Mouse (Mus musculus): ENCODE measurements around the gene Eftud2. TPM values are rescaled to one million over a fixed set of nuclear protein-coding genes. Genes with fewer than 3 reads are reported as not detected.
A peak's percentile ranks its signal among the peaks of the same experiment; 100 is the strongest.

Gene Eftud2
- polyA plus RNA-seq, 1 experiment = 89.9 TPM

DNA sequence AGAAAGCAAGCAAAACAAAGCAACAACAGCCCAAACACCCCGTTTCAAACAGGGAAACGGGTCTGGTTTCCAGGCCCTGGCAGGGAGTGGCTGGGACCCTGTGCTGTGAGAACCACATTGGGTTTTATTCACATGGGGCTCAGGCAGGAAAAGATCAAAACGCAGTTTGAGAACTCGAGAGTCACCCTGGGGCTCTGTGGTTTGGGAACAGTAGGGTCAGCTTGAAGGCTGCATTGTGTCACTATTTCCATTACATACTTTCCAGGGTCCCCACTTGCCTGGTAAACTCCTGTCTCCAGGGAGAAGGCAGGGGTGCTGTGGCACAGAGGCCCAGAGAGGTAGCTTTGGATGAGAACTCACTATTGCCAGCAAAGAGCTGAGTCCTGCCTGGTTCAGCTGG lies 53.7 kb downstream of the Eftud2 start:
- H3K27ac ChIP-seq (ENCODE audit: insufficient read depth, low read length) = no peak overlapping the region
- H3K4me3 ChIP-seq (replicated peaks; ENCODE audit: insufficient read depth, low read depth, low read length) = no peak overlapping the region
- TF ChIP-seq CTCF (IDR thresholded peaks at IDR 0.05; ENCODE audit: borderline replicate concordance, insufficient read depth, low read depth, low read length) = no peak
- TF ChIP-seq POLR2A (IDR thresholded peaks at IDR 0.05; ENCODE audit: borderline replicate concordance, insufficient read depth, low read length) = no peak
- H3K27me3 ChIP-seq (ENCODE audit: control insufficient read depth, insufficient read depth, low read length) = no peaks in the 10 kb centered on the region
- WGBS = 76% methylated on average over 4 of the region's 4 CpGs
- no peaks in the 10 kb centered on the region for H3K4me1 ChIP-seq (ENCODE audit: control insufficient read depth, insufficient read depth, low read length)
- DNase-seq = no peak

DNA sequence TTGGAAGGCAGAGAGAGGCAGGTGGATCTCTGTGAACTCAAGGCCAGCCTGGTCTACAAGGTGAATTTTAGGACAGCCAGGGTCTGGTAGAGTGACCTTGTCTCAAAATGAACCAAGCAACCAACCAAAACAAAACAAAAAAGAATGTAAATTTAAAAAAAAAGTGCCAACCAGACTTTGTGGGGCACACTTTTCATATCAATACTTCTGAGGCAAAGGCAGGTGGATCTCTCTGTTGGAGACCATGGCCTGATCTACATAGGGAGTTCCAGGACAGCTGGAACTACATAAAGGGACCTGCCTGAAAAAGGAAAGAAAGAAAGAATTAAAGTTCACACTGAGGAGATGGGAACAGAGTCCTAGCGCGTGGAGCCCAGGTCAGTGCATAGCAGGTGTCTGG lies 54.3 kb downstream of the Eftud2 start:
- Histone ChIP-seq H3K27ac (ENCODE audit: insufficient read depth, low read length) (no peak overlapping the region), H3K4me3 (replicated peaks; ENCODE audit: insufficient read depth, low read depth, low read length) (no peak overlapping the region), H3K27me3 (ENCODE audit: control insufficient read depth, insufficient read depth, low read length) (no peaks in the 10 kb centered on the region), H3K4me1 (ENCODE audit: control insufficient read depth, insufficient read depth, low read length) (no peaks in the 10 kb centered on the region)
- DNase-seq = no peak
- WGBS = 79% methylated on average over 2 of the region's 2 CpGs
- TF ChIP-seq POLR2A (IDR thresholded peaks at IDR 0.05; ENCODE audit: borderline replicate concordance, insufficient read depth, low read length) = no peak

DNA sequence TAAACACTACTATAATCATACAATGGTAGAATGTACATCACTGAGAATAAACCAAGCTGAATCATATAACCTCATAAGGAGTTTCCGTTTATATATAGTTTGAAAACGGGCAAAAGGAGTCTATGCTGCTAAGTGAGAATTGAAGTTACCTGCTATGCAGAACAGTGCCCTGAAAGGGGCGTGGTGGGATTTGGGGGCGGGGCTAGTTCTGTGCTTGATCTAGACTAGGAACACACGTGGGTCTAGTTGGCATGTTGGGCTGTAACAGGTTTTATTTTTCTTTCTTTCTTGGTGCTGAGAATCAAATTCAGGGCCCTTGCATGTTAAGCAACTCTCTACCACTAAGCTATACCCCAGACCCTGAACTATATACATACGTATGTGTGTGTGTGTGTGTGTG lies 59.6 kb downstream of the Eftud2 start:
- TF ChIP-seq CTCF (IDR thresholded peaks at IDR 0.05; ENCODE audit: borderline replicate concordance, insufficient read depth, low read depth, low read length) (no peak), POLR2A (IDR thresholded peaks at IDR 0.05; ENCODE audit: borderline replicate concordance, insufficient read depth, low read length) (no peak)
- peaks cover 3% of the 10 kb centered on the region; the same call in 1 of the 2 replicates for H3K27me3 ChIP-seq (ENCODE audit: control insufficient read depth, insufficient read depth, low read length)
- no peak overlapping the region for H3K4me3 ChIP-seq (replicated peaks; ENCODE audit: insufficient read depth, low read depth, low read length)
- no peak overlapping the region for H3K27ac ChIP-seq (ENCODE audit: insufficient read depth, low read length)
- 69% methylated on average over 6 of the region's 6 CpGs for WGBS
- no peak for DNase-seq
- H3K4me1 ChIP-seq (ENCODE audit: control insufficient read depth, insufficient read depth, low read length) = no peaks in the 10 kb centered on the region

DNA sequence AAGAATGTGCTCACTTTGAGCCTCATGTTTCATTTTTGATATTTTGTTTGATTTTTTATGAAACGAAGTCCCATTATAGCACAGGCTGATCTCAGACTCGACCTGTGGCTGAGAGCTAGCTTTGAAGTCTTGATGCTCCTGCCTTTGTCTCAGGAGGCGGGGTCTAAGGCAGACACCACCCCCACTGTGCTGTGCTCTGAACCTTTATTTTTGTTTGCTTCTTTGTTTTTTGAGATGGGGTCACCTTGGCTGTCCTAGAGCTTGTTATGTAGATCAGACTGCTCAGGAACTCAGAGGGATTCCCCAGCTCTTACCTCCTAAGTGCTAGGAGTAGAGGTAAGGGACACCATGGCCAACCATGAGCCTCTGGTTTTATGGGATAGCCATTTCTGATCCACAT lies 60.4 kb downstream of the Eftud2 start:
- Histone ChIP-seq H3K4me1 (ENCODE audit: control insufficient read depth, insufficient read depth, low read length) (no peaks in the 10 kb centered on the region), H3K27me3 (ENCODE audit: control insufficient read depth, insufficient read depth, low read length) (peaks cover 3% of the 10 kb centered on the region; the same call in 1 of the 2 replicates), H3K4me3 (replicated peaks; ENCODE audit: insufficient read depth, low read depth, low read length) (no peak overlapping the region), H3K27ac (ENCODE audit: insufficient read depth, low read length) (no peak overlapping the region)
- DNase-seq = no peak
- TF ChIP-seq CTCF (IDR thresholded peaks at IDR 0.05; ENCODE audit: borderline replicate concordance, insufficient read depth, low read depth, low read length) (no peak), POLR2A (IDR thresholded peaks at IDR 0.05; ENCODE audit: borderline replicate concordance, insufficient read depth, low read length) (no peak)
- WGBS = 49% methylated on average over 3 of the region's 3 CpGs

DNA sequence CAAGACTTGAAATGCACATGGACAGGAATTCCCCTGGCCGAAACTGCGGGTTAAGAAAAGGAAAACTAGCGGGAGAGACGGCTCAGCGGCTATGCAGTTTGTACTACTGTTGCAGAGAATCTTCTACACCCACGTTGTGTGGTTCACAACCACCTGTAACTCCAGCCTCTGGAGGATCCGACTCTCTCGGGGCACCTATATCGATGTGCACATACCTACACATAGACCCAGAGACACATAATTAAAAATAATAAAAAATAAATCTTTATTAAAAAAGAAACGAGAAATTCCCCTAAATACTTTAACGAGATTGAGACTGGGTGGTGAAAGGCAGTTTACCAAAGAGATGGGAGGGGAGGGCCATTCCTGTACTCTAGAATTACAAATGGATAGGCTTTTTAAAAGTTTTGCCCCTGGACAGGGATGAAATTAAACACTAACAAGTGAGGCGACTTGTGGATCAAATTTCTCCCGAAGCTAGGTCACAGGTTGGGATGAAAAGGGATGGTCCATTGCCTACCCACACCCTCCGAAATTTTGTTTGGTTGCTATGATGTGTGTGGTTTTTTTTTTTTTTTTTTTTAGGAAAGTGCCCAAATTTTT lies 60.9 kb downstream of the Eftud2 start:
- WGBS = 16% methylated on average over 14 of the region's 14 CpGs

DNA sequence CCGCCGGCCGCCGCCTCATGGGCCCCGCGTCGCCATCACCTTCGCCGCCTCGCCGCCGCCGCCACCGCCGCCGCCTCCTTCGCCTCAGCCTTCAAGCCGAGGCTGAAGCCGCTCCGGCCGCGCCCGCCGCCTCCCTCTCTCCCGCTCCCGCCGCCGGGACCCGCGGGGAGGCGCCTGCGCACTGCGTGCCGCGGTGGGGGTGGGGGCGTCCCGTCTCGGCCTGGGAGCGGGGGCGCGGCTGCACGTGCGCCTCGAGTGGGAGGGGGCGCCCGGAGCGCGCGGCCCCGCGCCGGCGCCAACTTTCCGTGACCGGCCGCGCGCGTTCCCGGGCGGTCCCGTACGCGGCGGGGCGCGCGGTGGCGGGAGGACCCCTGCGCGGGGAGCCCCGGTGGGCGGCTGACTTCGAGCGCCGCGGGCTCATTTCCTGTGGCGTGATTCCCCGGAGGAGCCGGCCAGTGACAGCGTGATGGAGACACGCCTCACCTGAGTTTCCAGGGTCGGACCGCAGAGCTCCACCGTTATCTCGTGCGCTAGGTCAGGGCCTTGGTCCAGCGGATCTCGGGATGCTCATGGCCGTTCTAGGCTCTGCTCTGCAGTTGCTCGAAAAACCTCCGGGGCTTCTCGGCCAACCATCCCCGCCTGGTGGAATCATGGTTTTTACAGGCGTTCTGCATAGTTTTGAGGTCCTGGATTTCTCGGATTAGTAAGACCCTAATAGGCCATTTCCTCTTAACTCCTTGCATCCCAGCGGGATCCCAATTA lies 61.6 kb downstream of the Eftud2 start, which contains the start of gene Gjc1:
Gjc1 (minus strand) TSS at position 680 of the 762 bp plus-strand sequence.
- DNase-seq = peak; percentile 52 to 63
- H3K4me3 ChIP-seq (replicated peaks; ENCODE audit: insufficient read depth, low read depth, low read length) = peak within 1 kb of the TSS; percentile 60
- TF ChIP-seq CTCF (IDR thresholded peaks at IDR 0.05; ENCODE audit: borderline replicate concordance, insufficient read depth, low read depth, low read length) (no peak), POLR2A (IDR thresholded peaks at IDR 0.05; ENCODE audit: borderline replicate concordance, insufficient read depth, low read length) (no peak)
- H3K27me3 ChIP-seq (ENCODE audit: control insufficient read depth, insufficient read depth, low read length) = peaks cover 3% of the 10 kb centered on the region; the same call in 1 of the 2 replicates
- WGBS = under 1% methylated on average over 89 of the region's 97 CpGs
- no peaks in the 10 kb centered on the region for H3K4me1 ChIP-seq (ENCODE audit: control insufficient read depth, insufficient read depth, low read length)
- no peak within 1 kb of the TSS for H3K27ac ChIP-seq (ENCODE audit: insufficient read depth, low read length)

More for the DNA sequence above, 60.9 kb downstream of the Eftud2 start:
- peaks cover 3% of the 10 kb centered on the region; the same call in 1 of the 2 replicates for H3K27me3 ChIP-seq (ENCODE audit: control insufficient read depth, insufficient read depth, low read length)
- no peak for TF ChIP-seq CTCF (IDR thresholded peaks at IDR 0.05; ENCODE audit: borderline replicate concordance, insufficient read depth, low read depth, low read length)
- no peak for TF ChIP-seq POLR2A (IDR thresholded peaks at IDR 0.05; ENCODE audit: borderline replicate concordance, insufficient read depth, low read length)
- no peak overlapping the region for H3K27ac ChIP-seq (ENCODE audit: insufficient read depth, low read length)
- no peaks in the 10 kb centered on the region for H3K4me1 ChIP-seq (ENCODE audit: control insufficient read depth, insufficient read depth, low read length)
- DNase-seq = no peak
- H3K4me3 ChIP-seq (replicated peaks; ENCODE audit: insufficient read depth, low read depth, low read length) = peak overlapping the region; percentile 60

DNA sequence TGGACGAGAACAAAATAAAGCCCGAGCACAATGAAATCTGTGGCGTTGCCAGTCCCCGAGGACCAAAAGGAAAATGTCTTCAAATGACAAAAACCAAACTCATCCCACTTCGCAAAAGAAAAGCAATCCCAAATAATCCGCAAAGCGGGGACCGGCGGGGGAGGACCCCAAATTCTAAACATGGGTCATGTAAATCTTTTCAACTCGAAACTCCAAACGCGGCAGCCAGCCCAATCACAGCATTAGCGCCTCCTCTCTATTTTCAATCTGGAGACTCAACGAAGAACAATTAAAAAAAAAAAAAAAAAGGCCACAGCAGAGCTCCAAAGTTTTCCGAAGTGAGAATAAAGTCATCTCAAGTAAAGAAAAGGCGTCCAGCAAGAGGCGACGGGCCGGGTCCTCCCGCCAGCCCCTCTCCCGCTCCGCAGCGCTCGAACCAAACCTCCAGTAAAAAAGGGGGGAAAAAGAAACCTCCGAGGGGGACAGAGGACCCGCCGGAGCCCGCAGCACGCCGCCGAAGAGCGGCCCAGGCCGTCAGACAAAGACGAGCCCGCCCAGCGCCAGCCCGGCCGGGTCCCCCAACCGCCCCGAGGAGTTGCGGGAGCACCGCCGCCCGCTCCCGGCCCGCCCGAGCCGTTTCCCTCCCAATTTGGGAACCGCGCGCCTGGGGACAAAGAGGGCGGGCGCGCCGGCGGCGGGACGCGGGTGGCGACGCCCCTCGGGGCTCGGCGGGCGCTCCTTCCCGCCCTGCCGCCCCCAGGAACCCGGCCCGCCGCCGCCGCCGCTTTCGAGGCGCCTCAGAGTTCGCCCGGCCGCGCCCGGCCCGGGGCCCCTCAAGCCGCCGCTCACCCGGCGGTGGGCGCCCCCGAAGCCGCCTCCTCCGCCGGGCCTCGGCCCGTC lies 62.4 kb downstream of the Eftud2 start:
- TF ChIP-seq CTCF (IDR thresholded peaks at IDR 0.05; ENCODE audit: borderline replicate concordance, insufficient read depth, low read depth, low read length) = no peak
- TF ChIP-seq POLR2A (IDR thresholded peaks at IDR 0.05; ENCODE audit: borderline replicate concordance, insufficient read depth, low read length) = no peak
- Histone ChIP-seq H3K4me1 (ENCODE audit: control insufficient read depth, insufficient read depth, low read length) (no peaks in the 10 kb centered on the region), H3K4me3 (replicated peaks; ENCODE audit: insufficient read depth, low read depth, low read length) (peak overlapping the region; percentile 60), H3K27me3 (ENCODE audit: control insufficient read depth, insufficient read depth, low read length) (peaks cover 3% of the 10 kb centered on the region; the same call in 1 of the 2 replicates), H3K27ac (ENCODE audit: insufficient read depth, low read length) (no peak overlapping the region)
- peak; percentile 15 to 27 for DNase-seq
- WGBS = 3% methylated on average over 67 of the region's 92 CpGs
